Mouse (Mus musculus) bone marrow macrophage, adult 2 months (primary cell): Measurements from ENCODE around the gene Ttc36.
"Not testable (repeated sequence)": the region's sequence is repeated elsewhere in the genome, so short reads cannot be mapped to it uniquely, and the experiment has no call there.

Source experiments
- CTCF ChIP-seq: IDR thresholded peaks from 2 replicates; pipeline ENCODE4 v1.5.1; 2012; ENCODE audit warnings: low read depth, mild to moderate bottlenecking, low read length, moderate library complexity
- POLR2A ChIP-seq: IDR thresholded peaks from 2 replicates; pipeline ENCODE4 v1.6.1; 2012; ENCODE audit warnings: mild to moderate bottlenecking, low read depth, low read length, borderline replicate concordance

DNA sequence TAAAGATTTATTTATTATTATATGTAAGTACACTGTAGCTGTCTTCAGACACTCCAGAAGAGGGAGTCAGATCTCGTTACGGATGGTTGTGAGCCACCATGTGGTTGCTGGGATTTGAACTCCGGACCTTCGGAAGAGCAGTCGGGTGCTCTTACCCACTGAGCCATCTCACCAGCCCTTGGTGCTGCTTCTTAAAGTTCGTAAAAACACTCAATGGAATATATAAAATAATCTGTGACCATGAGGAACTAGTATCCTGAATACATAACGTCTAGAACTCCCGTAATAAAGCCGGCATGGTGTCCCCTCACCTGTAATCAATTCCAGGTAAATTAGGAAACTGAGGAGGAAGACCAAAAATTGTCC is 34.9 kb downstream of the Ttc36 start:
- not testable (repeated sequence) for TF ChIP-seq CTCF, POLR2A
